25 mouse cellular contexts compared by ENCODE assay signal in genomic region chr7:114794400-114794799, GRCm38 (mm10). TPM values are rescaled to one million over a fixed set of nuclear protein-coding genes. Genes with fewer than 3 reads are reported as not detected.
"Had no signal": no experiment of that assay in that cellular context is flagged by ENCODE, and none has a peak within 500 bp of the region (broad histone marks: within the 10 kb centered on the region; RNA-seq: fewer than 3 reads in every experiment).

No protein-coding gene starts in this region.

- H3K4me2 ChIP-seq: heart, embryonic 12.5 days; hindbrain, embryonic 12.5 days; hindbrain, embryonic 14.5 days; limb, embryonic 13.5 days; limb, embryonic 15.5 days; liver, embryonic 12.5 days had no signal

- H3K36me3 ChIP-seq: heart, embryonic 12.5 days; hindbrain, embryonic 10.5 days; hindbrain, embryonic 12.5 days; limb, embryonic 13.5 days; limb, embryonic 15.5 days; liver, embryonic 12.5 days had no signal

- ATAC-seq: hindbrain, embryonic 16.5 days; inflammation-experienced regulatory T-cells, adult 6 months; intestine, embryonic 16.5 days; liver, embryonic 12.5 days had no signal

- DNase-seq: gastrocnemius, adult 2 months; gastrocnemius, postnatal 10 days; gastrocnemius, postnatal 25 days; heart, adult 2 months; heart, postnatal 10 days; heart, postnatal 4 days; kidney, adult 18-20 months; kidney, adult 8-10 months; kidney, postnatal 10 days; kidney, postnatal 25 days; kidney, postnatal 4 days; left cerebral cortex, postnatal 4 days had no signal

- H3K9ac ChIP-seq: heart, embryonic 12.5 days; hindbrain, embryonic 12.5 days; hindbrain, embryonic 14.5 days; limb, embryonic 13.5 days; limb, embryonic 15.5 days; liver, embryonic 12.5 days; liver, embryonic 14.5 days had no signal

- H3K4me3 ChIP-seq: gastrocnemius, adult 2 months; heart, adult 2 months; heart, embryonic 12.5 days; hindbrain, embryonic 10.5 days; hindbrain, embryonic 12.5 days; layer of hippocampus, adult 2 months; left cerebral cortex, adult 2 months; limb, embryonic 13.5 days; limb, embryonic 15.5 days; liver, embryonic 12.5 days had no signal

- H3K4me1 ChIP-seq: hindbrain, embryonic 10.5 days; hindbrain, embryonic 12.5 days; liver, embryonic 12.5 days had no signal

- H3K27ac ChIP-seq: gastrocnemius, adult 2 months; heart, adult 2 months; hindbrain, embryonic 10.5 days; hindbrain, embryonic 12.5 days; hindbrain, embryonic 14.5 days; layer of hippocampus, adult 2 months; left cerebral cortex, adult 2 months; limb, embryonic 13.5 days; limb, embryonic 15.5 days; liver, embryonic 12.5 days; liver, embryonic 14.5 days had no signal

- H3K9me3 ChIP-seq: heart, embryonic 12.5 days; hindbrain, embryonic 10.5 days; hindbrain, embryonic 12.5 days; limb, embryonic 13.5 days; limb, embryonic 15.5 days; liver, embryonic 12.5 days had no signal

- H3K27me3 ChIP-seq: heart, embryonic 12.5 days; hindbrain, embryonic 12.5 days; limb, embryonic 13.5 days; limb, embryonic 15.5 days; liver, embryonic 12.5 days had no signal

RNA-seq across cellular contexts. Expression of gene Insc, which starts 50.9 kb away (rescaled TPM):
- polyA plus RNA-seq: inflammation-experienced regulatory T-cells, adult 6 months had no signal
